Mouse (Mus musculus): ENCODE results near the gene Ubb.

Gene Ubb

DNA sequence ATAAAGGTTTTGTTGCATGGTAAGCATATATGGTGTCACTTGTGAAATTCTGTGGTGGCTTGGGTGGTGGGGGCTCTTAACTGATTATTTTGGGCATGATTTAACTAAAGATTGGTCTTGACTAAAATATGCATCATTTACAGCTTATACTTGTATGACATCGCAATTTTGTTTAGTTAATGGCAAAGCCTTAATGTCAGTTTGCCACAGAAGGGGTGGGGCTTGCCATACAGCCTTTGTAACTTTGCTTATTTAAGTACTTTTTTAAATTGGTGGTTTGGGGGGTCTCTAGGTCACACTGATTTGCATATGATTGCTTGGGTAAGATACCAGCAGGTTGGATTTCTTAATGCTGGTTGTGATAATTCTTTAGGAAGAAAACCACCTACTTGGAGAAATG lies 2.2 kb downstream of the Ubb start:
- no peak for DNase-seq

GRCm38 (mm10) chr11:62553633-62554032 lies 2.7 kb downstream of the Ubb start:
- DNase-seq, result no peak

DNA sequence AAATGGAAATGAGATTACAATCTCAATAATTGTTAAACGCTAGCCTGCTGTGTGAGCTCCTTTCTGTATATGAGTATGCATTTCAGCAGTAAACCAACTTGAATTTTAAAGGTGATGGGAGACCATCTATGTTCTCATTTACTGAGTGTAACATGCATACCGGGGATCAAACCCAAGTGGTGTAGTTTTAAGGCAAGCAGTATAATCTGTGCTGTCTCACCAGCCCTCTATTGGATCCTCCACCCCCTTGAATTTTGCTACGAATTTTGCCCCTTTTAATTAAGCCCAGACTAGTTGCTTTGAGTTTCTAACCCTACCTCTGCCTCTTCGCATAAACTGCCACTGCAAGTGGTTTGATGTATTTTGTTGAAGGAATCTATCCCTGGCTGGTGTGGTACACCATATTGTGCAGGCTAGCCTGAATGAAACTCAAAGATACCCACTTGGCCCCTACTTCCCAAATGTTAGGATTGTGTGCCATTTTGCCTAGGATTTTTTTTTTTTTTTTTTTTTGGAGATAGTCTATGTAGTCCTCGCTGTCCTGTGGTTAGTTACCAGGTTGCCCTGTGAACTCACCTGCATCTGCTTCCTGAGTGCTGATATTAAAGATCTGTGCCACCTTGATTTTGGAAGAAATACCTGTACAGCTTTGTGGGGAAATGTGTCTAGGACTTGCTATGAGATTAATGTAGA lies 3.3 kb downstream of the Ubb start:
- DNase-seq, result no peak

DNA sequence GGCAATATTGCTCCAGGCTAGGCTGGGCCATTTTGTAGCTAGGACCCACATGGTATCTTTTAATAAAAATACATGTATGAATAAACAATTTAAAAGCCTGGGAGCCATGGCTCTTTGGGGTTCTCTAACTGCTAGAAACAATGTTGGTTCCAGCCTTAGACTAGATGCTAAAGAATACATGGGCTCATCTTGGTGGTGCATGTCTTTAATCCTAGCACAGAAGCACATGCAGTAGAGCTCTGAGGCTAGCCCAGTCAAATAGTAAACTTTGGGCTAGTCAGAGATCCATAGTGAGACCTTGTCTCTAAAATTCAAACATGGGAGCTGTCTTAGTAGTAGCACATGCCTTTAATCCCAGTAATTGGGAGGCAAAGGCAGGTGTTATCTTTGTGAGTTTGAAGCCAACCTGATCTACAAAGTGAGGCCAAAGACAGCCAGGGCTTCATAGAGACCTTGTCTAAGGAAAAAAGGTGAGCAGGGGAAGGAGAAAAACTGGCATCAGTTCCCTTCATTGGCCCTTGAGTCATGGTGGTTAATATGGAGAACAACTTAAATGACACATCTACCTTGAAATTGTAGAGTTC lies 4.1 kb downstream of the Ubb start:
- DNase-seq, result no peak

- no peak for DNase-seq
Measured at GRCm38 (mm10) chr11:62555896-62556412, 5.0 kb downstream of the Ubb start.

DNA sequence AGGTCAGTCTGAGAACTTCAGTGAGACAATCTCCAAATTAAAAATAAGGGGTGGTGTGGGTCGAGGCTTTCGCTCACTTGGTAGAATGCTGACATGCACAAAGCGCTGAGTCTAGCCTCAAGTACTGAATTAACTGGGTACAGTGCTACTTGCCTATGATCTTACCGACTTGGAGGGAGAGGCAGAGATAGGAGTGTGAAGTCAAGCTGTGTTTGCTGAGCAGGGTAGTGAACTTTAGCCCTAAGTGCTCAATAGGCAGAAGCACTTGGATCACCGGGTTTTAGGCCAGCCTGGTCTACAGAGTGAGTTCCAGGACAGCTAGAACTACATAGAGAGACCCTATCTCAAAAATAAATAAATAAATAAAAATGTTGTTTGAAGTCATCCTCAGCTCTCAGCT lies 6.2 kb downstream of the Ubb start:
- DNase-seq, result no peak

DNA sequence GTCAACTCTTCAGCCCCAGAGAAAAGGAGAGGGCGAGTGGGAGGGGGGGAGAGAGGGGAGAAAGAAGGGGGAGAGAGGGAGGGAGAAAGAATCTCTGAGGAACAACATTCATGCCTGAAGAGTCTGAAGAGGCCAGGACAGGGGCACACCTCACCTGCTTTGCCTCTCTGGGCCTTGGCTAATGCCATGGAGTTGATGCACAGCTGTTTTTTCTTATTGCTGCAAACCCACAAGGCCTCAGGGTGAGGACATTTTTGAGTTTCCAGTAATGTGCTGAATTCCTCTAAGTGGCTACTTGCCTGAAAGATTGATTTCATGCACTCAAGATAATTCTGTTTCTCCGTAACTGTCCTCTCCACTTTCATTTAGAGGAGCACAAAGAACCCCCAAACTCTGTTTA lies 7.2 kb downstream of the Ubb start:
- DNase-seq, result no peak

GRCm38 (mm10) chr11:62558961-62559646 lies 8.1 kb downstream of the Ubb start:
- no peak for DNase-seq

DNA sequence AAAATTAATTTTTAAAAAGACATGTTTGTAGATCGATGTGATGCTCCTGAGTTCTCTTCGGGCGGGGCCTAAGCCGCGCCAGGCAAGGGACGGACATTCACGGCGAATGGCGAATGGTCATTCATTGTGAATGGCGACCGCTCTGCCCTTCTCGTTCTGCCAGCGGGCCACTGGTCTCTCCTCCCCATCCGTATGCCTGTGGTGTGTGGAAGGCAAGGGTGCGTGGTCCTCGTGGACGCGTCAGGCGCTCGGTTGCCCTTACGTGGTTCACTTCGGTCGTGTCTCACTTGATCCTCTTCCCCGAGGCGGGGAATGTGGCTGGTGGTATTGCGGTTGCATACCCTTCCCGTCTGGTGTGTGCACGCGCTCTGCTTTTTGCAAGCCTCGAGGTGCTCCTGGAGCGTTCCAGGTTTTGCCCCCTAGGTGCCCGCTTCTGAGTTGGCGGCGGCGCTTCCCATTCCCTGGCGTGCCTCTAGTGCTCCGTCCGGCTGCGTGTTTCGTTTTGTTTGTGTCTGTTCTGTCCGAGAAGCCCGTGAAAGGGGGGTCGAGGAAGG lies 9.6 kb downstream of the Ubb start:
- peak; percentile 23 for DNase-seq

DNA sequence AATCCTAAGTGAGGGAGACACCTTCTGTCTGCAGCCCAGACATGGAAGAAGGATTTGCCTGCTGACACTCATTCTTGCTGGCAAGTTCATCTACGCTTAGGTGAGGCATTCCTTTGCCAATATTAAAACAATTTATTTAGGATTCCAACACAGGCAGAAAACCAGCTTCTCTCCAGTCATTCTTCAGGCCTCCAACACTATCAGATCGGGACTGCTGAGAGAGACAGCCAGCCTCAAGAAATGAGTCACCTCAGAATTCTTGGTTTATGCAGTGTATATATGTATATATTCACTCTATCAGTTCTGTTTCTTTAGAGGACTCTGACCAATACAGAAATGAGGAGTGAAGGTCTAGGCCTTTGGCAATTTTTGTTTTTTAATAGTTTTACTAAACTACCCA lies 12.6 kb downstream of the Ubb start:
- DNase-seq, result no peak

DNA sequence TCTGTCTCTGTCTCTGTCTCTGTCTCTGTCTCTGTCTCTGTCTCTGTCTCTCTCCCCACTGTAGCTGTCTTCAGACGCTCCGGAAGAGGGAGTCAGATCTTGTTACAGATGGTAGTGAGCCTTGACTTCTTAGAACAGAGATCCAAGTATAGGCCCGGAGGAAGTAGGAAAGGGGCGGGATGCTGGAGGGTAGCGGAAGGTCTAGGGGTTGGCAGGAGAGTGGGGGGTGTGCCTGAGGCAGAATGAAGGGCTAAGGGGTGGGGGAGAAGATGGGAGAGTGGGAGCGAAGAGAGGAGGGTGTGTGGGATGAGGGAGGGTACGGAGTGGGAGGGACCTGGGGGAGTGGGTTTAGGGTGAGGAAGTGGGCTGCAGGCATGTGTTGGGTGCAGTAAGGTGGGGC lies 14.8 kb downstream of the Ubb start:
- no peak for DNase-seq

DNA sequence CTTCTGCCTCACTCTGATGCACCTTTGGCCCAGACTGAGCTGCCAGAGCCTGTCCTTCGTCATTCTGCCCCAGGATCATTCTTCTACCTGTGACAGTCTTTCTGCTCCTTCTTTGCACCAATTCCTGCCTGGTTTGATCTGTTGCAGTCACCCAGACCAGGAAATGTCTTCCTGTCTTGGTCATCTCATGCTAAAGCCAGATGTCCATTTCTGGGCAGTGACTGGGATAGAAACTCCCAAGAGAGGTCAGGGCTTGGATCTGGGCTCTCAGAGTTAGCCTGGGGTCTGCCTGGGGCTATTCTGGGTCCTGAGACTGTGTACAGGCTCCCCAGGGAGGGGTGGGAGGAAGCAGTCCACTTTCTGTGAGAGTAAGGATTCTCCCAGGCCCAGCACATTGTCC lies 15.2 kb downstream of the Ubb start:
- DNase-seq, result no peak

DNA sequence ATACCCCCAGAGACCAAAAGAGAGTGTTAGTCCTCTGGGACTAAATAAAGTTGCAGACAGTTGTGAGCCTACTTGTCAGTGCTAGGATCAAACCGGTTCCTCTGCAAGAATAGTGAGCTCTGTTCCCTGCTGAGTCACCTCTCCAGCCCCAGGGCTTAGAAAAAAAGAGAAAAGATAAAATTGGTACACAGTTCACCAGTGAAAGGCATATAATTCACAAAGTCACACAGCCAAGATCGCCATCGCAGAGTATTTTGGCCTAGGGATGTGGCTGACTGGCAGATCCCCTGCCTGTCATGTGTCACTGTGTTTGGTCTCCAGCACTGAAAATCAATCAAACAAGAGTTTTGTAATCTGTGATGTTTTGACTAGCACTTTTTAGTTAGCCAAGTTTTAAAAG lies 17.3 kb downstream of the Ubb start:
- no peak for DNase-seq

- no peak for DNase-seq
Measured at GRCm38 (mm10) chr11:62573959-62574702, 23.2 kb downstream of the Ubb start, which contains the start of gene Trpv2. Gene Trpv2 (plus strand): TSS chr11:62574486.

DNA sequence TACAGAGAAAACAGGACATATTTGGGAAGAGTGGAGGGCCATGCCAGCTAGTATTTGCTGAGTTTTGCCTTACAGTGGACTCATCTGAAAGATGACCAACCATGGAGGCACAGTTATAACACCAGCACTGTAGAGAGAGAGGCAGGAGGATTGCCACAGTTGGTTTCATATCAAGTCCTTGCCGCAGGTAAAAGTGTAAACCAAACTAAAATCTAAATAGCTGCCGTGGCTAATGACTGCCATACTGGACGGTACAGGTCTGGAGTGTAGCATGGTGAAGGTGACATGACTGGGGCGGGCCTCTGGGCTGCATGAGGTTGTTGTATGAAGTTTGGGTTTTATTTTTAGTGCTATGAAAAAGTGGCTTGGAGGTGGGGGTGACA lies 23.7 kb downstream of the Ubb start:
- DNase-seq, result no peak

GRCm38 (mm10) chr11:62575297-62575658 lies 24.3 kb downstream of the Ubb start:
- peak; percentile 92 for DNase-seq

- DNase-seq, result peak; percentile 33
Measured at GRCm38 (mm10) chr11:62575659-62576438, 24.9 kb downstream of the Ubb start.

DNA sequence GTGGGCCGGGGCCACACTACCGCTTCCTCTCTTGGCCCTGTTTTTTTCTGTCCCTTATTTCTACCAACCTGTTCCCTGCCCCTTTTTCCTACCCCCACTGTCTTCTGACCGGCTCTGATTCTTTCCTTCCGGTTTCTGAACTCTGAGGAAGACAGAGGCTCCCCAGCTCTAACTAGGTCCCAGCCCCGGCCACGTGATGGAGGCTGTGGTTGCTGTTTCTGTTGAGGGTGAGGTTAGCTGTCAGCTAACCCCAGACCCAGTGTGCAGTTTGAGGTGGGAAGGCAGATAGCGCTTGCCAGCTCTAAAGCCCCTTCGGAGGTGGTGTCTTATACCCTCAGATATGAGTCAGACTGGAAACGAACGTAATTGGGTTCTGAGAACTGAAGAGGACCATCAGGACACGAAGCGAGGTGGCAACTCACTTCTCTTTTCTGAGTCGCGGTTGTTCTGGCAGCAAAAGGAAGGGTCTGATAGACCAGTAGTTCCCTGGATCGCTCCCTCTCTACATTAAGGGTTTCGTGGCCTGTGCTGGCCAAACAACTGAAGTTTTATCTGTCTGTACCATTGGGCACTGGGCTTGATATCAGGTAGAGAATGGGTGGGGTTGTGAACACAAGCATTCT lies 25.7 kb downstream of the Ubb start:
- DNase-seq, result no peak

GRCm38 (mm10) chr11:62583031-62583430 lies 32.1 kb downstream of the Ubb start:
- DNase-seq, result no peak

DNA sequence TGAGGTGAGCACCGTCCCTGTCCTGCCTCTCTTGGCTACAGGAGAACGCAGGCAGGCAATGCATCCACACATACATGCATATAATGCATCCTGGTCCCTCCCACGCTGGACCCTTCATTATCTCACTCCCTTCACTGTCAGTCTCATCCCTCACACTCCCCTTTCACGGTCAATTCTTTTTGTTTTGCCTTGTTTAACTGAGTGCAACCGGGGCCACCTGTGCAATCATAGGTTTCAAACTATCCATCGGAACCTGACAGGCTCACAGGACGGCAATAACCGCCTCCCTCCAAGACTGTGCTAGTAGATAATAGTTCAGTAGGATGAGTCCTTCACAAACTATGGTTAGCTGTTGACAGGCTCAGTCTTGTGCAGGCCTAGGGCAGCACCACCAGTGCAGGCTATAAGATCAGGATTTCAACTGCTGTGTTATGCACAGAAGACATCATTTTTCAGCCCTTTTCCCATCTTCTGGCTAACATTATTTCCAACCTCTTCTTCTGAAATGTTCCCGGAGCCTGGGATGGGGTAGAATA lies 33.8 kb downstream of the Ubb start:
- no peak for DNase-seq

DNA sequence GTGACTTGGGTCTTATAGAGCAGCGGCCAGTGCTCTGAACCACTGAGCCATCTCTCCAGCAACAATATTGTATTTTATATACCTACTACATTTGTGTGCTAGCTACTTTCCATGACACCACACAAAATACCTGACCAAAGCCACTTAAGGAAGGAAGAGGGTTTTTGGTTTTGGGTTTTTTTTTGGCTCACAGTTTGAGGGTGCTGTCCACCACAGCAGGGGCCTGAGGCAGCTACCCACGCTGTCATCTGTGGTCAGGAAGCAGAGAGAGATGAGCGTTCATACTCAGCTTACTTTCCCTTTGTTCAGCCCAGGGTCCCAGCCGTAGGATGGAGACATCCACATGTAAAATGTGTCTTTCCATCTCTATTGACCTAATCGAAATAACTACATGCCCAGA lies 36.1 kb downstream of the Ubb start:
- no peak for DNase-seq

- no peak for DNase-seq
Measured at GRCm38 (mm10) chr11:62589391-62589790, 38.4 kb downstream of the Ubb start.

Measured in embryo, embryonic 11 days (tissue).